Mouse (Mus musculus) spleen, adult 18-20 months (tissue): ENCODE measurements around the gene Hjurp.
A peak's percentile ranks its signal among the peaks of the same experiment; 100 is the strongest.

Experiments used
- DNase-seq, 2 experiments: peaks; one replicate each; pipeline ENCODE4 v3.0.0; 2022; ENCODE audit warnings: mixed read lengths in 2 of 2

Gene Hjurp

GRCm38 (mm10) chr1:88260604-88261377 lies 16.6 kb downstream of the Hjurp start:
- DNase-seq: peak in 1 of 2 experiments; percentile 6

GRCm38 (mm10) chr1:88260114-88260513 lies 17.3 kb downstream of the Hjurp start:
- peak in 1 of 2 experiments; percentile 36 for DNase-seq

- DNase-seq: no peak
Observed at GRCm38 (mm10) chr1:88259643-88260024, 17.8 kb downstream of the Hjurp start.

- peak in 1 of 2 experiments; percentile 24 for DNase-seq
Observed at GRCm38 (mm10) chr1:88258881-88259642, 18.4 kb downstream of the Hjurp start.

GRCm38 (mm10) chr1:88258361-88258760 lies 19.1 kb downstream of the Hjurp start:
- no peak for DNase-seq

- peak in 1 of 2 experiments; percentile 21 for DNase-seq
Observed at GRCm38 (mm10) chr1:88257681-88258080, 19.8 kb downstream of the Hjurp start.

GRCm38 (mm10) chr1:88256886-88257663 lies 20.4 kb downstream of the Hjurp start:
- no peak for DNase-seq

GRCm38 (mm10) chr1:88255989-88256754 lies 21.3 kb downstream of the Hjurp start:
- peak in 1 of 2 experiments; percentile 33 for DNase-seq

- DNase-seq: no peak
Observed at GRCm38 (mm10) chr1:88255466-88255857, 22.0 kb downstream of the Hjurp start.

GRCm38 (mm10) chr1:88254793-88255465 lies 22.5 kb downstream of the Hjurp start:
- peak in 1 of 2 experiments; percentile 32 for DNase-seq

GRCm38 (mm10) chr1:88253540-88253939 lies 23.9 kb downstream of the Hjurp start:
- DNase-seq: no peak

- peak in 1 of 2 experiments; percentile 36 for DNase-seq
Observed at GRCm38 (mm10) chr1:88253106-88253505, 24.3 kb downstream of the Hjurp start.

GRCm38 (mm10) chr1:88250023-88250422 lies 27.4 kb downstream of the Hjurp start:
- DNase-seq: no peak

GRCm38 (mm10) chr1:88249596-88249995 lies 27.8 kb downstream of the Hjurp start:
- no peak for DNase-seq

- no peak for DNase-seq
Observed at GRCm38 (mm10) chr1:88248658-88249057, 28.8 kb downstream of the Hjurp start.

- peak in 1 of 2 experiments; percentile 16 for DNase-seq
Observed at GRCm38 (mm10) chr1:88247660-88248059, 29.8 kb downstream of the Hjurp start.

- DNase-seq: no peak
Observed at GRCm38 (mm10) chr1:88246386-88246785, 31.0 kb downstream of the Hjurp start.

- peak in 1 of 2 experiments; percentile 16 for DNase-seq
Observed at GRCm38 (mm10) chr1:88245881-88246280, 31.6 kb downstream of the Hjurp start.

GRCm38 (mm10) chr1:88243861-88244260 lies 33.6 kb downstream of the Hjurp start:
- DNase-seq: peak in 1 of 2 experiments; percentile 22

GRCm38 (mm10) chr1:88240579-88240978 lies 36.9 kb downstream of the Hjurp start:
- DNase-seq: peak in 1 of 2 experiments; percentile 18

GRCm38 (mm10) chr1:88240072-88240471 lies 37.4 kb downstream of the Hjurp start:
- peak in 1 of 2 experiments; percentile 8 for DNase-seq

GRCm38 (mm10) chr1:88238771-88239170 lies 38.7 kb downstream of the Hjurp start:
- DNase-seq: peak in 1 of 2 experiments; percentile 32
